Mouse (Mus musculus): ENCODE data around the gene Tent5b.
A peak's percentile ranks its signal among the peaks of the same experiment; 100 is the strongest.

The Tent5b gene

GRCm38 (mm10) chr4:133471135-133471821 lies 8.7 kb upstream of the Tent5b start:
- no peak for DNase-seq (ENCODE audit: low spot score)

GRCm38 (mm10) chr4:133473833-133474232 lies 6.1 kb upstream of the Tent5b start:
- no peak for DNase-seq (ENCODE audit: low spot score)

GRCm38 (mm10) chr4:133480185-133480537 lies 229 bp downstream of the Tent5b start:
- DNase-seq (ENCODE audit: low spot score): no peak

- no peak for DNase-seq (ENCODE audit: low spot score)
Observed at GRCm38 (mm10) chr4:133480754-133481153, 822 bp downstream of the Tent5b start.

- DNase-seq (ENCODE audit: low spot score): no peak
Observed at GRCm38 (mm10) chr4:133481488-133481887, 1.6 kb downstream of the Tent5b start.

- DNase-seq (ENCODE audit: low spot score): no peak
Observed at GRCm38 (mm10) chr4:133482479-133482878, 2.5 kb downstream of the Tent5b start.

GRCm38 (mm10) chr4:133484266-133485025 lies 4.5 kb downstream of the Tent5b start:
- DNase-seq (ENCODE audit: low spot score): peak; percentile 26

- DNase-seq (ENCODE audit: low spot score): no peak
Observed at GRCm38 (mm10) chr4:133485691-133486425, 5.9 kb downstream of the Tent5b start.

- no peak for DNase-seq (ENCODE audit: low spot score)
Observed at GRCm38 (mm10) chr4:133486673-133487357, 6.9 kb downstream of the Tent5b start.

GRCm38 (mm10) chr4:133488619-133489392 lies 8.9 kb downstream of the Tent5b start:
- DNase-seq (ENCODE audit: low spot score): no peak

GRCm38 (mm10) chr4:133489489-133490245 lies 9.7 kb downstream of the Tent5b start:
- no peak for DNase-seq (ENCODE audit: low spot score)

GRCm38 (mm10) chr4:133491800-133492199 lies 11.9 kb downstream of the Tent5b start:
- DNase-seq (ENCODE audit: low spot score): no peak

GRCm38 (mm10) chr4:133493895-133494294 lies 14.0 kb downstream of the Tent5b start:
- no peak for DNase-seq (ENCODE audit: low spot score)

- peak; percentile 81 for DNase-seq (ENCODE audit: low spot score)
Observed at GRCm38 (mm10) chr4:133494432-133494831, 14.5 kb downstream of the Tent5b start.

GRCm38 (mm10) chr4:133494867-133495266 lies 14.9 kb downstream of the Tent5b start:
- no peak for DNase-seq (ENCODE audit: low spot score)

- no peak for DNase-seq (ENCODE audit: low spot score)
Observed at GRCm38 (mm10) chr4:133495711-133496110, 15.8 kb downstream of the Tent5b start.

- no peak for DNase-seq (ENCODE audit: low spot score)
Observed at GRCm38 (mm10) chr4:133496738-133497445, 17.0 kb downstream of the Tent5b start.

GRCm38 (mm10) chr4:133497461-133498159 lies 17.7 kb downstream of the Tent5b start:
- no peak for DNase-seq (ENCODE audit: low spot score)

- peak; percentile 62 for DNase-seq (ENCODE audit: low spot score)
Observed at GRCm38 (mm10) chr4:133498160-133498724, 18.3 kb downstream of the Tent5b start, which contains the start of gene Trnp1. Gene Trnp1 (minus strand): TSS chr4:133498550.

Data from yolk sac, embryonic 10.5 days (tissue).